Mouse (Mus musculus) retina, postnatal 1 day (tissue): ENCODE data around the gene Icam5.

Source experiments
- DNase-seq: peaks from one replicate; pipeline ENCODE4 v3.0.0-alpha.2; 2012

Icam5 gene

GRCm38 (mm10) chr9:21014691-21015570 is 16.9 kb upstream of the Icam5 start:
- no peak for DNase-seq

- DNase-seq, result no peak
These were observed 16.2 kb upstream of the Icam5 start, which contains the start of gene Icam1 for GRCm38 (mm10) chr9:21015571-21016130. Gene Icam1 (plus strand): TSS chr9:21015985.

- no peak for DNase-seq
These were observed 15.3 kb upstream of the Icam5 start for GRCm38 (mm10) chr9:21016331-21017176.

GRCm38 (mm10) chr9:21017177-21017575 is 14.7 kb upstream of the Icam5 start:
- no peak for DNase-seq

GRCm38 (mm10) chr9:21018600-21018999 is 13.3 kb upstream of the Icam5 start:
- DNase-seq, result no peak

DNA sequence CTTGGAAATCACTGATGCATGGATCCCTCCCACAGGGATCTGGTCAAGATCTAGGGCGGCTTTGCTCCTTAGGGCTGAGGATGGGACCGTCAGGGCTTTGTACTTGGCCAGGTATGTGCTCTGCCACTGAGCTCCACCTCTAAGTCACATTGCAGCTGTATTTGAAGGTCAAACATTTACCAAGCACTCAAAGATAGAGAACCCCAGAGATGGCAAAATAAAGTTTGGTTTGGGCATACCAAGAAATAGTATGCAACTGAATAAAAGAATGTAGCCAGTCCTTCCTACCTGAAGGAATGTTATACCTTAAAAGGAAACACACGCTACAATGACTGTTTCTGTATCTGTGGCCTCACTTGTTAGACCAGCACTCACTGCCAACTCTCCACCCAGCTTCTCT is 10.5 kb upstream of the Icam5 start:
- DNase-seq, result no peak

DNA sequence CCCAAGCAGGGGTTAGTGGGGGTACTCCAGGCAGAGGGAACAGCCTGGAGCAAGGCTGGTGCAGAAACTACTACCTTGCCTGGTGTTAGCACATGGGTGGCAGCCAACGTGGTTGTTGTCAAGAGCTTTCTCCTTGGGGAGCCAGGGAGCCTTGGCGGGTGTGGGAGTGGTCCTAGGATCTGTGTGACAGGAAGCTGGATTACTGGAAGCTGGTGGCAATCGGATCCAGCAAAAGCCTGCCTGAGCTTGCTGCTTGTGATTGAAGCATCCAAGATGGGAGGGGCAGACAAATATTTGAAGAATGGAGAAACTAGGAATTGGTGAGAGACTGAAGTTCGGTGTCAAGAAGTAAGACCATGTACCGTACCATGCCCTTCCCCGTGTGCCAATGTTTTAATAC is 9.6 kb upstream of the Icam5 start:
- no peak for DNase-seq

DNA sequence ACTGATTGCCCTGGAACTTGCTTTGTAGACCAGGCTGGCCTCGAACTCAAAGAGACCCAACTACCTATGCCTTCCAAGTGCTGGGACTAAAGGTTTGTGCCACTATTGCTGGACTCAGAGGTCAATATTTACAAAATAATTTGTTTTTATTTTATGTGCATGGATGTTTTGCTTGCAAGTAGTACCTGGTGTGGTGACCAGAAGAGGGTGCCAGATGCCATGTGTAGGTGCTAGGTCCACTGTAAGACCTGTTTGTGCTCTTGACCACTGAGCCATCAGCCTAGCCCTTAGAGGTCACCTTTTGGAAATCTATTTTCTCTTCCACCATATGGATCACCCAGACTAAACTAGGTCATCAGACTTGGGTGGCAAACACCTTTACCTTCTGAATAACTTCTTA is 9.1 kb upstream of the Icam5 start:
- DNase-seq, result no peak

DNA sequence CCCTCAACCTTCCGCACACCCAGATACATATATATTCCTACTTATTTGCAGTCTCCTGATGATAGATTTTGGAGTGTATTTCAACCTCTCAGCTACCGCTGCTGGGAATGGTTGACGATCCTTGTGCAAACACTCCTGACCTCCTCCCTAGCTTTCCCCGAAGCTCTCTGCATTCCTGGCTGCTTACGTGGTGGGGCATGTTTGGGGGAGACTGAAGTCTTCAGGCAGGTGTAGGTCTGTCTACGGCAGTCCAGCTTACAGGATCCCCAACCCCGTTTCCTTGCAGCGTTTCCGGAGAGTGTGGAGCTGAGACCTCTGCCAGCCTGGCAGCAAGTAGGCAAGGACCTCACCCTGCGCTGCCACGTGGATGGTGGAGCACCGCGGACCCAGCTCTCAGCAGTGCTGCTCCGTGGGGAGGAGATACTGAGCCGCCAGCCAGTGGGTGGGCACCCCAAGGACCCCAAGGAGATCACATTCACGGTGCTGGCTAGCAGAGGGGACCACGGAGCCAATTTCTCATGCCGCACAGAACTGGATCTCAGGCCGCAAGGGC is 6.5 kb upstream of the Icam5 start:
- DNase-seq, result no peak

- DNase-seq, result no peak
These were observed 5.0 kb upstream of the Icam5 start for GRCm38 (mm10) chr9:21026849-21027248.

DNA sequence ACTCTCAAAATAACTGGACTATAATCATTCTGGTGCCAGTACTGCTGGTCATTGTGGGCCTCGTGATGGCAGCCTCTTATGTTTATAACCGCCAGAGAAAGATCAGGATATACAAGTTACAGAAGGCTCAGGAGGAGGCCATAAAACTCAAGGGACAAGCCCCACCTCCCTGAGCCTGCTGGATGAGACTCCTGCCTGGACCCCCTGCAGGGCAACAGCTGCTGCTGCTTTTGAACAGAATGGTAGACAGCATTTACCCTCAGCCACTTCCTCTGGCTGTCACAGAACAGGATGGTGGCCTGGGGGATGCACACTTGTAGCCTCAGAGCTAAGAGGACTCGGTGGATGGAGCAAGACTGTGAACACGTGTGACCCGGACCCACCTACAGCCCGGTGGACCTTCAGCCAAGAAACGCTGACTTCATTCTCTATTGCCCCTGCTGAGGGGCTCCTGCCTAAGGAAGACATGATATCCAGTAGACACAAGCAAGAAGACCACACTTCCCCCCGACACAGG is 4.0 kb upstream of the Icam5 start:
- peak; percentile 49 for DNase-seq

DNA sequence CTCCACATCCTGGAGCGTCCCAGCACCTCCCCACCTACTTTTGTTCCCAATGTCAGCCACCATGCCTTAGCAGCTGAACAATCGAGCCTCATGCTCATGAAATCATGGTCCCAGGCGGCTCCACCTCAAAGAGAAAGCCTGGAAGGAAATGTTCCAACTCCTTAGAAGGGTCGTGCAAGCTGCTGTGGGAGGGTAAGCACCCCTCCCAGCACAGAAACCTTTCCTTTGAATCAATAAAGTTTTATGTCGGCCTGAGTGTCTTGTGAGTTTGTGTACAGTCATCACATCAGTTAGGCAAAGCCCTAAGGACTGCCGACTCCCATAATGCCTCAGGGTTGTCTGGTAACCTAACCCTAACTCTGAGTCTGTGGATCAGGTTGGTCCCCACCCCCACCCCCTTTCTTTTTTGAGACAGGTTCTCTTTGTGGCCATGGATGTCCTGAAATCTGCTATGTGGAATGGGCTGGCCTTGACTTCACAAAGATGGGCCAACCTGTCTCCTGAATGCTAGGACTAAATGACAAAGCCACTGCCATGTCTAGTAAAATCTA is 3.2 kb upstream of the Icam5 start:
- DNase-seq, result no peak

GRCm38 (mm10) chr9:21029291-21030054 is 2.4 kb upstream of the Icam5 start, which contains the start of gene Icam4:
Gene Icam4 (plus strand): TSS chr9:21029373.
- DNase-seq, result peak; percentile 87

GRCm38 (mm10) chr9:21030055-21030600 is 1.7 kb upstream of the Icam5 start:
- no peak for DNase-seq

DNA sequence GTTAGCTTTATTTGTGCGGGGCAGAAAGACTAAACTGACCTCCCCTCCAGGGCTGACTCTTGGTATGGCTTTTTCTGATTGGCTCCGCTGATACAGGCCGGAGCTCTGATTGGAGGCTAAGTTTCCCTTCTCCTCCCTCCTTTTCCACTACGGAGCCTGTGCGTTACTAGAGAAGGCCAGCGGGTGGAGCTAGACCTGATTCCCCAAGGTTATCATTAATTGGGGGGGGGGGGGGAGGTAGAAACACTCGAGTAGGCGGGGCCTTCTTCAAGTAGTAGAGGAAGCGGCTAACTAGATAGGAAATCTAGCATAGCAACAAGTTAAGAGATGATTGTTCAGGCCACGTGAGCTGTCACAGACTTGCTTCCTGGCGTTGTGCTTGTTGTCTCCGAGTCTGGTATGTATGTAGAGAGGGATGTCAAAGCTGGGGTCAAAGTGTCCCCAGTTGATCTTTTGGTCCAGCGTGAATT is 1.1 kb upstream of the Icam5 start:
- peak; percentile 94 for DNase-seq

DNA sequence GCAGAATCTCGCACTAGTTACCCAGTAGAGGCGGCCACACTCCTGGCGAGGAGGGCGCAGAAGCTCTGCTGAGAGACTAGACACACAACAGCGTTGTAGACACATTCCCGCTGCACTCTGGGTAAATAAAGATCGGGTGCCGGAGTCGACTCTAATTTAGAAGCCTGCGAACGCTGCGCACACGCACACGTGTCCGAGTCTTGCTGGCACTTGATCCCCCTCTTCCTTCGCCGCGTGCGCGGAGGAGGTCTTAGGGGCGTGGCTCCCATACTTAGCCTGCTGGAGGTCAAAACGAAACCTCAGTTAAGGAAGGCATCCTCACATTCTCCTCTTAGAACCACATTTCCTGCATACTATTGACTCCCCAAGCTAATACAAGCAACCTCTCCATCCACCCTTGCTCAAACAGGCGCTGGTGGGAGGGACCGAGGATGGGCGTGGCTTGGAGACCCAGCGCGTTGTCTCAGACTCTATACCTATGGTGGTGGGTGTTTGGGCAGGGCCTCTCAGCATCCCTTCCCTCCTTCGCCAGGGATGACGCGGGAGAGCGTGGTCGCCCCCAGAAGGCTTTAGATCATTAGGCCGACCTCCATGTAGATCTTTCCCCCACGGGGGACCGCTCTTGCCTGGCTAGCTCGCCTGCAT is 500 bp upstream of the Icam5 start:
- peak; percentile 72 for DNase-seq

DNA sequence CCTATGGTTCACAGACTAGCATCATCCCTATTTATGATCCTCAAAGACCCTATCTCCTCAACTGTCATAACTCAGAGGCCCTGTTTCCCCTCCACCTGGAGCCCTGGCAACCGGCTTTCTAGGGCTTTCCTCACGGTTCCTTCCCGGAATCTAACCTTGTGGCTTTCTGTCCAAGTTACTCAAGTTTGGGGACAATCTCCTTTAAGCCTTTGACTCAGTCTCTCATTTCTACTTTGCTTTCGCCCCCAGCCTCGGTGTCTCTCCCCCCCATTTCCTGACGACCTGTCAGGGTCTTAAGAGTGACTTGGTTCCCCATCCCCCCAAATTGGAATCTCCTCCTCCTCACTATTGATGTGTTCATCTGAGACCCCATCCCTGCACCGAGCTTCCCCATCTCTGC is 618 bp downstream of the Icam5 start:
- DNase-seq, result no peak

DNA sequence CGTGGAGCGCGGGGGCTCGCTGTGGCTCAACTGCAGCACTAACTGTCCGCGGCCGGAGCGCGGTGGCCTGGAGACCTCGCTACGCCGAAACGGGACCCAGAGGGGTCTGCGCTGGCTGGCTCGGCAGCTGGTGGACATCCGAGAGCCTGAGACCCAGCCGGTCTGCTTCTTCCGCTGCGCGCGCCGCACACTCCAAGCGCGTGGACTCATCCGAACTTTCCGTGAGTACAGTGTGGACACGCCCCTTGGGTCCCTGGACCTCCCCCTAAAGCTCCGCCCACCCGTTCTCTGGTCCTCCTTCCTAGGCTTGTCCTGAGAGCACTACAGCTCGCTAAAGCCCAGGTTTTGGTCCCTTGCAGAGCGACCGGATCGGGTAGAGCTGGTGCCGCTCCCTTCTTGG is 1.3 kb downstream of the Icam5 start:
- peak; percentile 90 for DNase-seq

DNA sequence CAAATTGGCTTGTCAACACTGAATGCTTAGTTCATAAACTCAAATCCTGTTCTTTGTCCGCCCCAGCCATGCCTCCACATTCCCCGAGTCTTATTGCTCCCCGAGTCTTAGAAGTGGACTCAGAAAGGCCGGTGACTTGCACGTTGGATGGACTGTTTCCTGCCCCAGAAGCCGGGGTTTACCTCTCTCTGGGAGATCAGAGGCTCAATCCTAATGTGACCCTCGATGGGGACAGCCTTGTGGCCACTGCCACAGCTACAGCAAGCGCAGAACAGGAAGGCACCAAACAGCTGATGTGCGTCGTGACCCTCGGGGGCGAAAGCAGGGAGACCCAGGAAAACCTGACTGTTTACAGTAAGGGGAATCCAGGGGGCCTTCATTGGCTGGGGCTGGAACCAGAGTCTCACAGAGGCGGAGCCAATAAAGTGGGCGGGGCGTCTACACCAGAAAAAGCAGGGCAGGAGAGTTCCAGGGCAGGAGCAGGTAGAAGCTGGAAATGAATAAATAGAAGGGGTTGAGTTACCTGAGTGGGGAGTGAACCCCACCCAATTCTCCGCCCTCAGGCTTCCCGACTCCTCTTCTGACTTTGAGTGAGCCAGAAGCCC is 2.7 kb downstream of the Icam5 start:
- DNase-seq, result peak; percentile 53

- no peak for DNase-seq
These were observed 3.7 kb downstream of the Icam5 start for GRCm38 (mm10) chr9:21035586-21035985.
